Mouse (Mus musculus): ENCODE results near the gene Plekhm3. TPM values are rescaled to one million over a fixed set of nuclear protein-coding genes. Genes with fewer than 3 reads are reported as not detected.
A peak's percentile ranks its signal among the peaks of the same experiment; 100 is the strongest.

Gene Plekhm3
- polyA plus RNA-seq, 1 experiment, result 3.1 TPM

- Histone ChIP-seq H3K27ac (replicated peaks; ENCODE audit: low read depth, low read length) (no peak overlapping the region), H3K4me1 (ENCODE audit: control insufficient read depth, insufficient read depth, insufficient read length, low read length) (no peaks in the 10 kb centered on the region; the same call in 1 of the 2 replicates), H3K4me3 (ENCODE audit: insufficient read depth, low read depth, low read length) (no peak overlapping the region)
Measured at GRCm38 (mm10) chr1:64914356-64914755, 42.3 kb downstream of the Plekhm3 start.

GRCm38 (mm10) chr1:64907740-64908139, 48.9 kb downstream of the Plekhm3 start:
- Histone ChIP-seq H3K4me3 (ENCODE audit: insufficient read depth, low read depth, low read length) (no peak overlapping the region), H3K27ac (replicated peaks; ENCODE audit: low read depth, low read length) (peak overlapping the region; percentile 87), H3K4me1 (ENCODE audit: control insufficient read depth, insufficient read depth, insufficient read length, low read length) (no peaks in the 10 kb centered on the region; the same call in 1 of the 2 replicates)

GRCm38 (mm10) chr1:64906226-64906625, 50.4 kb downstream of the Plekhm3 start:
- no peaks in the 10 kb centered on the region for H3K4me1 ChIP-seq (ENCODE audit: control insufficient read depth, insufficient read depth, insufficient read length, low read length)
- no peak overlapping the region for H3K27ac ChIP-seq (replicated peaks; ENCODE audit: low read depth, low read length)
- H3K4me3 ChIP-seq (ENCODE audit: insufficient read depth, low read depth, low read length), result no peak overlapping the region

- Histone ChIP-seq H3K27ac (replicated peaks; ENCODE audit: low read depth, low read length) (no peak overlapping the region), H3K4me3 (ENCODE audit: insufficient read depth, low read depth, low read length) (no peak overlapping the region), H3K4me1 (ENCODE audit: control insufficient read depth, insufficient read depth, insufficient read length, low read length) (no peaks in the 10 kb centered on the region)
Measured at GRCm38 (mm10) chr1:64903415-64903814, 53.2 kb downstream of the Plekhm3 start.

GRCm38 (mm10) chr1:64902804-64903203, 53.8 kb downstream of the Plekhm3 start:
- H3K4me1 ChIP-seq (ENCODE audit: control insufficient read depth, insufficient read depth, insufficient read length, low read length), result no peaks in the 10 kb centered on the region
- no peak overlapping the region for H3K4me3 ChIP-seq (ENCODE audit: insufficient read depth, low read depth, low read length)
- no peak overlapping the region for H3K27ac ChIP-seq (replicated peaks; ENCODE audit: low read depth, low read length)

- H3K27ac ChIP-seq (replicated peaks; ENCODE audit: low read depth, low read length), result no peak overlapping the region
- H3K4me1 ChIP-seq (ENCODE audit: control insufficient read depth, insufficient read depth, insufficient read length, low read length), result no peaks in the 10 kb centered on the region
- H3K4me3 ChIP-seq (ENCODE audit: insufficient read depth, low read depth, low read length), result no peak overlapping the region
Measured at GRCm38 (mm10) chr1:64899763-64900162, 56.9 kb downstream of the Plekhm3 start.

- Histone ChIP-seq H3K4me3 (ENCODE audit: insufficient read depth, low read depth, low read length) (no peak overlapping the region), H3K4me1 (ENCODE audit: control insufficient read depth, insufficient read depth, insufficient read length, low read length) (no peaks in the 10 kb centered on the region), H3K27ac (replicated peaks; ENCODE audit: low read depth, low read length) (no peak overlapping the region)
Measured at GRCm38 (mm10) chr1:64897485-64897884, 59.1 kb downstream of the Plekhm3 start.

GRCm38 (mm10) chr1:64893806-64894205, 62.8 kb downstream of the Plekhm3 start:
- Histone ChIP-seq H3K4me1 (ENCODE audit: control insufficient read depth, insufficient read depth, insufficient read length, low read length) (no peaks in the 10 kb centered on the region), H3K27ac (replicated peaks; ENCODE audit: low read depth, low read length) (no peak overlapping the region), H3K4me3 (ENCODE audit: insufficient read depth, low read depth, low read length) (no peak overlapping the region)

- H3K27ac ChIP-seq (replicated peaks; ENCODE audit: low read depth, low read length), result no peak overlapping the region
- no peak overlapping the region for H3K4me3 ChIP-seq (ENCODE audit: insufficient read depth, low read depth, low read length)
- no peaks in the 10 kb centered on the region for H3K4me1 ChIP-seq (ENCODE audit: control insufficient read depth, insufficient read depth, insufficient read length, low read length)
Measured at GRCm38 (mm10) chr1:64891332-64891731, 65.3 kb downstream of the Plekhm3 start.

- H3K4me1 ChIP-seq (ENCODE audit: control insufficient read depth, insufficient read depth, insufficient read length, low read length), result no peaks in the 10 kb centered on the region
- no peak overlapping the region for H3K27ac ChIP-seq (replicated peaks; ENCODE audit: low read depth, low read length)
- H3K4me3 ChIP-seq (ENCODE audit: insufficient read depth, low read depth, low read length), result no peak overlapping the region
Measured at GRCm38 (mm10) chr1:64887502-64888203, 69.0 kb downstream of the Plekhm3 start.

GRCm38 (mm10) chr1:64886718-64887117, 69.9 kb downstream of the Plekhm3 start:
- Histone ChIP-seq H3K27ac (replicated peaks; ENCODE audit: low read depth, low read length) (no peak overlapping the region), H3K4me1 (ENCODE audit: control insufficient read depth, insufficient read depth, insufficient read length, low read length) (no peaks in the 10 kb centered on the region), H3K4me3 (ENCODE audit: insufficient read depth, low read depth, low read length) (no peak overlapping the region)

GRCm38 (mm10) chr1:64885328-64885727, 71.3 kb downstream of the Plekhm3 start:
- Histone ChIP-seq H3K4me3 (ENCODE audit: insufficient read depth, low read depth, low read length) (no peak overlapping the region), H3K4me1 (ENCODE audit: control insufficient read depth, insufficient read depth, insufficient read length, low read length) (no peaks in the 10 kb centered on the region), H3K27ac (replicated peaks; ENCODE audit: low read depth, low read length) (no peak overlapping the region)

GRCm38 (mm10) chr1:64884007-64884406, 72.6 kb downstream of the Plekhm3 start:
- Histone ChIP-seq H3K4me1 (ENCODE audit: control insufficient read depth, insufficient read depth, insufficient read length, low read length) (no peaks in the 10 kb centered on the region), H3K27ac (replicated peaks; ENCODE audit: low read depth, low read length) (no peak overlapping the region), H3K4me3 (ENCODE audit: insufficient read depth, low read depth, low read length) (no peak overlapping the region)

- H3K4me3 ChIP-seq (ENCODE audit: insufficient read depth, low read depth, low read length), result no peak overlapping the region
- H3K4me1 ChIP-seq (ENCODE audit: control insufficient read depth, insufficient read depth, insufficient read length, low read length), result peaks cover 8% of the 10 kb centered on the region
- H3K27ac ChIP-seq (replicated peaks; ENCODE audit: low read depth, low read length), result no peak overlapping the region
Measured at GRCm38 (mm10) chr1:64880613-64881012, 76.0 kb downstream of the Plekhm3 start.

GRCm38 (mm10) chr1:64878795-64879240, 77.8 kb downstream of the Plekhm3 start:
- H3K4me1 ChIP-seq (ENCODE audit: control insufficient read depth, insufficient read depth, insufficient read length, low read length), result peaks cover 11% of the 10 kb centered on the region
- H3K27ac ChIP-seq (replicated peaks; ENCODE audit: low read depth, low read length), result no peak overlapping the region
- no peak overlapping the region for H3K4me3 ChIP-seq (ENCODE audit: insufficient read depth, low read depth, low read length)

- Histone ChIP-seq H3K4me3 (ENCODE audit: insufficient read depth, low read depth, low read length) (no peak overlapping the region), H3K4me1 (ENCODE audit: control insufficient read depth, insufficient read depth, insufficient read length, low read length) (peaks cover 11% of the 10 kb centered on the region), H3K27ac (replicated peaks; ENCODE audit: low read depth, low read length) (peak overlapping the region; percentile 44)
Measured at GRCm38 (mm10) chr1:64876276-64876675, 80.3 kb downstream of the Plekhm3 start.

All from brown adipose tissue, adult 24 weeks (tissue).